Mouse (Mus musculus): Measurements from ENCODE around the gene Eci2.

GRCm38 (mm10) chr13:34956901-34957300 lies 70.0 kb downstream of the Eci2 start:
- TF ChIP-seq POLR2A (IDR thresholded peaks at IDR 0.05; ENCODE audit: control insufficient read depth, extremely low read depth, insufficient read depth, low read length, poor library complexity) (no peak), CTCF (IDR thresholded peaks at IDR 0.05; ENCODE audit: borderline replicate concordance, control insufficient read depth, extremely low read depth, insufficient read depth, low read length, poor library complexity) (no peak)

Data from thymus, adult 2 months (tissue).